Mouse (Mus musculus) stomach, embryonic 16.5 days (tissue): Measurements from ENCODE around the gene Trpm2. TPM values are rescaled to one million over a fixed set of nuclear protein-coding genes. Genes with fewer than 3 reads are reported as not detected.

Source experiments
- ATAC-seq: fragments of 200-750 bp; cut with Nextera tagmentation; 2 replicates; pipeline ENCODE4 v1.8.0; 2017; ENCODE audit warnings: moderate number of reproducible peaks, moderate TSS enrichment; ENCODE audit not compliant: insufficient read depth, low FRiP score
- H3K27ac ChIP-seq: fragments of 300-500 bp; sonication (generic); 2 replicates; pipeline ENCODE4 v1.5.1; 2014; ENCODE audit warnings: low read length
- H3K27me3 ChIP-seq: fragments of 300-500 bp; sonication (generic); 2 replicates; pipeline ENCODE4 v1.6.1; 2014; ENCODE audit warnings: low read length, control low read depth, mixed read lengths; ENCODE audit not compliant: control insufficient read depth, insufficient read depth
- H3K36me3 ChIP-seq: fragments of 300-500 bp; sonication (generic); 2 replicates; pipeline ENCODE4 v1.6.1; 2014; ENCODE audit warnings: low read length; ENCODE audit not compliant: control insufficient read depth, insufficient read depth
- H3K4me1 ChIP-seq: fragments of 300-500 bp; sonication (generic); 2 replicates; pipeline ENCODE4 v1.6.1; 2014; ENCODE audit warnings: low read length, control low read depth, mixed read lengths; ENCODE audit not compliant: control insufficient read depth, insufficient read depth
- H3K4me2 ChIP-seq: fragments of 300-500 bp; sonication (generic); 2 replicates; pipeline ENCODE4 v1.6.1; 2014; ENCODE audit warnings: low read depth, low read length, mixed read lengths
- H3K4me3 ChIP-seq: fragments of 300-500 bp; sonication (generic); replicated peaks from 2 replicates; pipeline ENCODE4 v1.5.1; 2014; ENCODE audit warnings: mild to moderate bottlenecking, low read length
- H3K9ac ChIP-seq: fragments of 300-500 bp; sonication (generic); 2 replicates; pipeline ENCODE4 v1.6.1; 2014; ENCODE audit warnings: low read length
- H3K9me3 ChIP-seq: fragments of 300-500 bp; sonication (generic); replicated peaks from 2 replicates; pipeline ENCODE4 v1.6.1; 2016; ENCODE audit warnings: low read length, control low read depth; ENCODE audit not compliant: control insufficient read depth
- WGBS: fragments of 180-500 bp; shearing (Covaris S2); extraction: QIAGEN DNeasy Blood & Tissue Kit; methylation state at CpG from one replicate; pipeline ENCODE4 v1.1.7; 2014; 5-methylcytosine and 5-hydroxymethylcytosine counted together
- polyA plus RNA-seq: library from polyadenylated mRNA; unstranded; fragments of >200 nt; fragmentation: Nextera tagmentation; extraction: Ambion mirVana; gene quantifications from 2 replicates; pipeline ENCODE4 v1.2.1, GENCODE M21; 2015

The Trpm2 gene
- polyA plus RNA-seq, 1 experiment from 2014 or later: 1.1 TPM

- Histone ChIP-seq H3K4me1 (no peaks in the 10 kb centered on the region), H3K4me3 (no peak overlapping the region), H3K36me3 (no peaks in the 10 kb centered on the region), H3K4me2 (no peak overlapping the region), H3K9me3 (no peaks in the 10 kb centered on the region), H3K27ac (no peak overlapping the region), H3K27me3 (no peaks in the 10 kb centered on the region), H3K9ac (no peak overlapping the region)
- ATAC-seq: no peak
- 40% methylated on average over 7 of the region's 7 CpGs for WGBS
Observed at GRCm38 (mm10) chr10:77926140-77926539, 44.2 kb downstream of the Trpm2 start.

- Histone ChIP-seq H3K9me3 (no peaks in the 10 kb centered on the region), H3K4me1 (no peaks in the 10 kb centered on the region), H3K9ac (no peak overlapping the region), H3K4me3 (no peak overlapping the region), H3K36me3 (no peaks in the 10 kb centered on the region), H3K27ac (no peak overlapping the region), H3K4me2 (no peak overlapping the region), H3K27me3 (no peaks in the 10 kb centered on the region)
- WGBS: 49% methylated on average over 4 of the region's 4 CpGs
- no peak for ATAC-seq
Observed at GRCm38 (mm10) chr10:77922681-77923080, 47.7 kb downstream of the Trpm2 start.

GRCm38 (mm10) chr10:77921009-77921408 lies 49.4 kb downstream of the Trpm2 start:
- Histone ChIP-seq H3K9me3 (no peaks in the 10 kb centered on the region), H3K9ac (no peak overlapping the region), H3K36me3 (no peaks in the 10 kb centered on the region), H3K27ac (no peak overlapping the region), H3K4me1 (no peaks in the 10 kb centered on the region), H3K27me3 (no peaks in the 10 kb centered on the region), H3K4me2 (no peak overlapping the region), H3K4me3 (no peak overlapping the region)
- WGBS: 67% methylated on average over 5 of the region's 5 CpGs
- ATAC-seq: no peak

- H3K9ac ChIP-seq: no peak overlapping the region
- WGBS: 61% methylated on average over 8 of the region's 8 CpGs
- H3K27me3 ChIP-seq: no peaks in the 10 kb centered on the region
- no peak overlapping the region for H3K27ac ChIP-seq
- H3K4me2 ChIP-seq: no peak overlapping the region
- no peaks in the 10 kb centered on the region for H3K9me3 ChIP-seq
- no peak for ATAC-seq
- no peaks in the 10 kb centered on the region for H3K4me1 ChIP-seq
- H3K36me3 ChIP-seq: no peaks in the 10 kb centered on the region
- no peak overlapping the region for H3K4me3 ChIP-seq
Observed at GRCm38 (mm10) chr10:77916636-77917335, 53.6 kb downstream of the Trpm2 start.

GRCm38 (mm10) chr10:77913292-77913691 lies 57.1 kb downstream of the Trpm2 start:
- Histone ChIP-seq H3K4me2 (no peak overlapping the region), H3K9ac (no peak overlapping the region), H3K4me3 (no peak overlapping the region), H3K27ac (no peak overlapping the region), H3K36me3 (no peaks in the 10 kb centered on the region), H3K9me3 (no peaks in the 10 kb centered on the region), H3K27me3 (no peaks in the 10 kb centered on the region), H3K4me1 (no peaks in the 10 kb centered on the region)
- ATAC-seq: no peak
- WGBS: 72% methylated on average over 4 of the region's 4 CpGs

- Histone ChIP-seq H3K4me1 (no peaks in the 10 kb centered on the region), H3K9ac (no peak overlapping the region), H3K4me2 (no peak overlapping the region), H3K4me3 (no peak overlapping the region), H3K27me3 (no peaks in the 10 kb centered on the region), H3K36me3 (no peaks in the 10 kb centered on the region), H3K9me3 (no peaks in the 10 kb centered on the region), H3K27ac (no peak overlapping the region)
- no peak for ATAC-seq
- WGBS: 46% methylated on average over 7 of the region's 7 CpGs
Observed at GRCm38 (mm10) chr10:77912605-77913004, 57.8 kb downstream of the Trpm2 start.

GRCm38 (mm10) chr10:77902894-77903715 lies 67.3 kb downstream of the Trpm2 start:
- WGBS: 5% methylated on average over 35 of the region's 35 CpGs
- Histone ChIP-seq H3K9ac (peak overlapping the region; percentile 71; the same call in 1 of the 2 replicates), H3K36me3 (no peaks in the 10 kb centered on the region), H3K27me3 (no peaks in the 10 kb centered on the region), H3K4me1 (0 out of 2 replicates have a peak, but pooled peaks cover 5% of the 10 kb centered on the region), H3K27ac (no peak overlapping the region), H3K4me3 (peak overlapping the region; percentile 46), H3K4me2 (peak overlapping the region; percentile 53), H3K9me3 (no peaks in the 10 kb centered on the region)
- peak; percentile 82 for ATAC-seq

GRCm38 (mm10) chr10:77902211-77902893 lies 68.0 kb downstream of the Trpm2 start, which contains the start of gene Lrrc3:
Gene Lrrc3 (minus strand): TSS chr10:77902536.
- no peaks in the 10 kb centered on the region for H3K9me3 ChIP-seq
- H3K4me1 ChIP-seq: 0 out of 2 replicates have a peak, but pooled peaks cover 5% of the 10 kb centered on the region
- no peaks in the 10 kb centered on the region for H3K36me3 ChIP-seq
- peak within 1 kb of the TSS; percentile 53 for H3K4me2 ChIP-seq
- peak within 1 kb of the TSS; percentile 46 for H3K4me3 ChIP-seq
- H3K27ac ChIP-seq: no peak within 1 kb of the TSS
- peak within 1 kb of the TSS; percentile 71 for H3K9ac ChIP-seq
- 1% methylated on average over 35 of the region's 46 CpGs for WGBS
- no peaks in the 10 kb centered on the region for H3K27me3 ChIP-seq
- peak; percentile 83 for ATAC-seq

- H3K4me1 ChIP-seq: 0 out of 2 replicates have a peak, but pooled peaks cover 5% of the 10 kb centered on the region
- H3K27me3 ChIP-seq: no peaks in the 10 kb centered on the region
- ATAC-seq: peak; percentile 15; the same call in 1 of the 2 replicates
- H3K4me3 ChIP-seq: peak overlapping the region; percentile 46
- no peaks in the 10 kb centered on the region for H3K36me3 ChIP-seq
- no peaks in the 10 kb centered on the region for H3K9me3 ChIP-seq
- WGBS: 3% methylated on average over 14 of the region's 14 CpGs
- H3K27ac ChIP-seq: no peak overlapping the region
- peak overlapping the region; percentile 71 for H3K9ac ChIP-seq
- H3K4me2 ChIP-seq: peak overlapping the region; percentile 53
Observed at GRCm38 (mm10) chr10:77901871-77902210, 68.5 kb downstream of the Trpm2 start.
